Mouse (Mus musculus): ENCODE measurements around the gene Nr5a1. TPM values are rescaled to one million over a fixed set of nuclear protein-coding genes. Genes with fewer than 3 reads are reported as not detected.

Gene Nr5a1
- polyA plus RNA-seq, 1 experiment from 2014 or later = 0.07 TPM

DNA sequence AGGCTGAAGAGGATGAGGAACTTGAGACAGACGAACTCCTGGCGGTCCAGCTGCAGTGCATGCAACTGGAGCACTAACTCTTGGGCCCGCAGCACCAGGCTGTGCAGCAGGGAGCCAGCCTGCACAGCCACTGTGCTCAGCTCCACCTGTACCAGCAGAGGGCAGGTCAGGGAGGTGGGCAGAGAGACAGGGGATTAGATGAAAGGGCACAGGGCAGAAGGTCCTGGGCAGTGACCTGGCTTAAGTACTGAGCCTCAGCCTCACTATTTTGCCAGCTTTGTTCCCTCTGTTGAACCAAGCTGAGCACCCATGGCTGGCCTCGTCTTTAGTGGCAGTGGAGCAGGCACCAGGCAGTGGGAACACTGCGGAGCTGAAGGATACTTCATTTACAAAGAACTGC is 14.2 kb downstream of the Nr5a1 start:
- no peak overlapping the region for H3K4me3 ChIP-seq
- peaks cover 77% of the 10 kb centered on the region for H3K27me3 ChIP-seq
- H3K9me3 ChIP-seq = no peaks in the 10 kb centered on the region
- H3K9ac ChIP-seq = no peak overlapping the region
- 66% methylated on average over 5 of the region's 5 CpGs for WGBS
- no peak overlapping the region for H3K27ac ChIP-seq
- ATAC-seq (ENCODE audit: insufficient number of reproducible peaks, insufficient read depth, low FRiP score, low TSS enrichment, low read depth) = no peak
- H3K4me2 ChIP-seq = no peak overlapping the region
- H3K36me3 ChIP-seq = no peaks in the 10 kb centered on the region
- H3K4me1 ChIP-seq = peaks cover 3% of the 10 kb centered on the region; the same call in 1 of the 2 replicates

DNA sequence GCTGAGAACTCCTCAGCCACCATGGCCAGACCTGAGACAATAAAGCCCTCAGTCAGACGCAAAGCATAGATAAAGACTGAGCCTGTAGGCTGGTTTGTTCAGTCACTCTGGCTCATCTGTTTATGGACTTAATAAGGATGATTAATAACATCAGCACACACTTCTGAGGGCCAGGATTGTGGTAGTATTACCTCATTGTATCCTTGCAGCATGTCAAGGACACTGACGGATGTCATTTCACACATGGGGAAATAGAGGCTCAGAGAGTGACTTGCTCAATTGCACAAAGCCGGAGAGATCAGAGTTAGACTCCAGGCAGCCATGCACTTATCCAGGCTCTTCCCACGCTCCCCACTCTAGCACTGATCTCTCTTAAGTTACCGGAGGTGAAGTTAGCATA is 15.7 kb downstream of the Nr5a1 start:
- ATAC-seq (ENCODE audit: insufficient number of reproducible peaks, insufficient read depth, low FRiP score, low TSS enrichment, low read depth) = no peak
- 83% methylated on average over 5 of the region's 5 CpGs for WGBS
- Histone ChIP-seq H3K4me3 (no peak overlapping the region), H3K36me3 (no peaks in the 10 kb centered on the region), H3K9ac (no peak overlapping the region), H3K4me2 (no peak overlapping the region), H3K9me3 (no peaks in the 10 kb centered on the region), H3K27ac (no peak overlapping the region), H3K27me3 (peaks cover 72% of the 10 kb centered on the region), H3K4me1 (peaks cover 3% of the 10 kb centered on the region; the same call in 1 of the 2 replicates)

DNA sequence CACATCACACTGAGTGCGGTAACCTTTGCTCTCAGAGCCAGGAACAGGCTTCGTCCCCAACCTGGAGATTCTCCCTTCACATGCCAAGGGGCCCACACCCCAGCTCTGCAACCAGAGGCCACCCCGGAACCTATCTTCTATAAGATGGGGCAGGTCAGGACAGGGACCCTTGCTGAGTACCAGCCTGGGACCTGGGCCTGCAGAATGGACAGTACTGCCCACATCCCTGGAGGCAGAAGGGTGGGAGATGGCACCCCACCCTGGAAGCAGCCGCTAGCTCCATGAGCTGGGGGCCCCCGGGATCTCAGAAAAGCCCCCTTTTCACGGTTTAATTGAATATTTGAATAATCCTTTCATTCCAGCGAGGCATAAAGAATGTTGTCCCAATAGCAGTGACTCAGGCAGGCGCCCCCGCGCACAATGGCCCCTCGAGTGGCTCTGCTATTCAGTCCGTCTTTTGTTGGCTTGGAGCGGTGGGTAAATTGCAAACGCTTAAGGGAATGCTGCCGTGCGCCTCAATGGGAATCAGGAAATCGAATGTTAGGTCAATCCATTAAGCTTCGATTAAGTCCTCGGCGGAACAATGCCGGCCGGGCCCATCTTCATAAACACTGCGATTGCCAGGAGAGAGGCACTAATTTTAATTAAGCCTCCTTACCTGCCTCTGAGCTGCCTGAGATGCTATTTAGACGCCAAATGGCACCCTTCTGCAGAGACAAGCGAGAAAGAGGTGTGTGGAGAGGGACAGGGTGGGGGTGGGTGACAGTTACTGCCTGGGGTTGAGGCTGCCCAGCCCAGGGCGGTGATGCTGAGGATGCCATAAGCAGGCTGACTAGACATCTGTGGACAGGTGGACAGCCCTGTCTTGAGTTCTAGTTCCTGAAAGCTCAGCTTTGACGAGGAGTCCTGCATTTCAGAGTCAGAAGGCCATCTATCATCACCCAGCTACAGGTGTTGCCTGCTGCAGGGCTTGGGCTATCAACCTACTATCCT is 16.9 kb downstream of the Nr5a1 start:
- no peak overlapping the region for H3K4me3 ChIP-seq
- peaks cover 65% of the 10 kb centered on the region for H3K27me3 ChIP-seq
- peaks cover 3% of the 10 kb centered on the region; the same call in 1 of the 2 replicates for H3K4me1 ChIP-seq
- H3K9ac ChIP-seq = no peak overlapping the region
- no peaks in the 10 kb centered on the region for H3K36me3 ChIP-seq
- H3K27ac ChIP-seq = no peak overlapping the region
- no peak for ATAC-seq (ENCODE audit: insufficient number of reproducible peaks, insufficient read depth, low FRiP score, low TSS enrichment, low read depth)
- WGBS = 36% methylated on average over 27 of the region's 27 CpGs
- H3K4me2 ChIP-seq = no peak overlapping the region
- H3K9me3 ChIP-seq = no peaks in the 10 kb centered on the region

DNA sequence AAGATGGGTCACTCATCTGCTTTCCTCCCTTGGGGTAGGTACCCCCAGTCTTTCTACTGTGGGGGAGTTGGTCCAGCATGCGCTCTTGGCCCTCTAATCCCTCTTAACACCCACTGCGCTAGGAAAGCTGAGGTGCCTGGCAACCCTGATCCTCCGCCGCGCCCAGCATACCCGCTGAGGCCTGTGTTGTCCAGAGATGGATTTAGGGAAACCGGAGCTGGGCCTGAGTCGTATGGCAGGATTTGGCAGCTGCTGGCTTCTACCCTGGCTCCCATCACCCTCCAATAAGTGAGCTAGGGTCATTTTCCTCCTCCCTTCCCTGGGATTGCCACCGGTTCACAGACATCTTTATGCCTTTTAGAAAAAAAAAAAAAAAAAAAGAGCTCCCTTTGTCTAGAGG is 18.6 kb downstream of the Nr5a1 start:
- Histone ChIP-seq H3K4me2 (no peak overlapping the region), H3K36me3 (no peaks in the 10 kb centered on the region), H3K4me1 (peaks cover 3% of the 10 kb centered on the region; the same call in 1 of the 2 replicates), H3K9ac (no peak overlapping the region), H3K27me3 (peaks cover 56% of the 10 kb centered on the region), H3K4me3 (no peak overlapping the region), H3K9me3 (no peaks in the 10 kb centered on the region), H3K27ac (no peak overlapping the region)
- 37% methylated on average over 9 of the region's 9 CpGs for WGBS
- no peak for ATAC-seq (ENCODE audit: insufficient number of reproducible peaks, insufficient read depth, low FRiP score, low TSS enrichment, low read depth)

DNA sequence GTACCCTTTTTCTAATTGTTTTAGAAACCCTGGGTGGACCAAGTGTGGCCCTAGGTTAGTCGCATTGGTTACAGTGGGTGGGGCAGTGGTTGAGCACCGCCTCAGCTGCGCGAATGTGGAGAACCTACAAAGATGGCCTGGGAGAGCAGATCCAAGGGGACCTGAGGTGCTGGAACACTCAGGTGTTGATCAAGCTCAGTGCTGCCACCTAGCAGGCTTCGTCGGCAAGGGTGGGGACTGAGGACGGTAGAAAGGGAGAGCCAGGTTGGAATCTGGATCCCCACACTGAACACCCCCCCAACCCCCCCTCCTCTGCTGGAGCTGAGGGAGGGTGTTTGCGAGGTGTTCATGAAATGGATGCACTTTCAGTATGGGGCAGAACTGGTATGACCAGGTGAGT is 22.8 kb downstream of the Nr5a1 start:
- H3K27me3 ChIP-seq = peaks cover 44% of the 10 kb centered on the region

DNA sequence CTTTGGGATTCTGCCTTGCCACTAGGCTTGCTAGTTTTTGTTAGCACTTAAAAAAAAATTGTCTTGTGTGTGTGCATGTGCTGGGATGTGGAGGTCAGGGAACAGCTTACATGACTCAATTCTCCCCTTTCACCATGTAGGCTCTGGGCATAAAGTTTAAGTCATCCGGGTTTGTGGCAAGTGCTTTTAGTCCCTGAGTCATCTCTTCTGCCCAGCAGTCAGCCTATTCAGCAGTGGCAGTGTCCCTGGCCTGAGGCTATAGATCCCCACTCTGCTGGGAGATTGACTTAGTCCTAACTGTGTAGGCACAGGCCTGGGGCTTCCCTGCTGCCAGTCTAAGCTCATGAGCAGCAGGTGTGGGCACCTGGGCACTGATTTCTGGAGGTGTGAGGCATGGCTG is 24.5 kb downstream of the Nr5a1 start:
- H3K9me3 ChIP-seq = no peaks in the 10 kb centered on the region
- H3K27ac ChIP-seq = no peak overlapping the region
- H3K4me2 ChIP-seq = no peak overlapping the region
- H3K4me3 ChIP-seq = no peak overlapping the region
- 0 out of 2 replicates have a peak overlapping the region, but pooled peaks have one; percentile 6 for H3K9ac ChIP-seq
- H3K27me3 ChIP-seq = peaks cover 30% of the 10 kb centered on the region
- no peaks in the 10 kb centered on the region for H3K36me3 ChIP-seq
- no peak for ATAC-seq (ENCODE audit: insufficient number of reproducible peaks, insufficient read depth, low FRiP score, low TSS enrichment, low read depth)
- peaks cover 14% of the 10 kb centered on the region for H3K4me1 ChIP-seq
- 38% methylated on average over 1 of the region's 1 CpGs for WGBS

More for the DNA sequence above, 22.8 kb downstream of the Nr5a1 start:
- Histone ChIP-seq H3K9ac (no peak overlapping the region), H3K4me2 (no peak overlapping the region), H3K36me3 (no peaks in the 10 kb centered on the region), H3K27ac (no peak overlapping the region), H3K4me3 (no peak overlapping the region), H3K4me1 (peaks cover 14% of the 10 kb centered on the region), H3K9me3 (no peaks in the 10 kb centered on the region)
- ATAC-seq (ENCODE audit: insufficient number of reproducible peaks, insufficient read depth, low FRiP score, low TSS enrichment, low read depth) = no peak
- WGBS = 15% methylated on average over 8 of the region's 8 CpGs

DNA sequence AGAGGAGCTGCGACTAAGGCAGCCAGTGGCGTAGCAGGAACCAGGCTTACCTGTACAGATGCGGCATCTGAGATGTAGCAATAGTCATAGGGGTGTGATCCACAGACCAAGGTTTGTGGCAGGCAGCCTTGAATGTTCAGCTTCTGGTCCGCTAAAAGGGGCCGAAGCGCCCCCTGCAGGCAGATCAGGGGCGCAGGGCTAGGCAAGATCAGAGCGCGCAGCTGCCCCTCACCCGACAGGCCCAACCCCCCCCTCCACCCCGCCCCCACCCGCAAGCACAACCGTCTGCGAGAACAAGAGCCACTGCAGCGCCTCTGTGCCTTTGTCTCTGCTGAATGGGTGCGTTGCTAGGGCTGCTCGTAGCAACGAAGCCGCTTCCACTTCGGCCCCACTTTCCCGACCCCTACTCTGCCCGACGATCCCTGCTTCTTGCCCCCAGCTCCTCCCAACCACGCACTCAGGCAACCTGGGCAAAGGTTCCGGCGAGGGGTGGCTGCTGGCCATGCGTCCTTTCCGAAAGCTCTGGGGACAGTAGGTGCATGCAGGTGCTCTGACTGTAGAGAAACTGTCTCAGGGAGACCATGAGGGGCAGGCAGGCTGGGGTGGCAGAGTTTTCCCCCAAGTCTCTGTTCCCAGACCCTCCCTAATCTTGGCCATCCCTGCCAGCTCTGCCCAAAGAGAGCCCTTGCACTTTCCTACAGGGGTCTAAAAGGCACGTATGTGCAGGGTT is 25.4 kb downstream of the Nr5a1 start:
- H3K9me3 ChIP-seq = no peaks in the 10 kb centered on the region
- H3K27ac ChIP-seq = no peak overlapping the region
- no peaks in the 10 kb centered on the region for H3K36me3 ChIP-seq
- H3K4me1 ChIP-seq = peaks cover 14% of the 10 kb centered on the region
- H3K4me3 ChIP-seq = peak overlapping the region; percentile 37
- peak overlapping the region; percentile 63 for H3K4me2 ChIP-seq
- peaks cover 24% of the 10 kb centered on the region for H3K27me3 ChIP-seq
- 0 out of 2 replicates have a peak, but pooled peaks have one; percentile 50 for ATAC-seq (ENCODE audit: insufficient number of reproducible peaks, insufficient read depth, low FRiP score, low TSS enrichment, low read depth)
- WGBS = 3% methylated on average over 29 of the region's 29 CpGs
- peak overlapping the region; percentile 59 for H3K9ac ChIP-seq

DNA sequence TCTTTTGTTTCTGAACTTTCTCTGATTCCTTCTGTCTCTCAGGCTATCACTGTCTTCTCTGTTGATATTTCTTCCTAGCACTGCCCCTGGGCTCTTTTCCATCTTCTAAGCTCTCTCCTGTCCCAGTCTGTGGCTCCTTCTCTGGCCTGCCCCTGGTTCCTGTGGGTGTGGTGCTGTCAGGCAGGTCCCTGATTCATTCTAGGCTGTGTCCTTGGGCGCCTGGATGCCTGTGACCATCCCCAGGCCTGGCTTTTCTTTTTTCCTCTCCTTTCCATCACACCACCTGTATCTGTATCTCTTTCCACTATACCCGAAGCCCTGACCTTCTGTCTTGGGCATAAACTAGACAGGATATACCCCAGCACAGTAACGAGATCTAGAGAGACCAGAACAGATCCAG is 28.6 kb downstream of the Nr5a1 start:
- no peak overlapping the region for H3K4me2 ChIP-seq
- H3K36me3 ChIP-seq = no peaks in the 10 kb centered on the region
- H3K9ac ChIP-seq = no peak overlapping the region
- H3K9me3 ChIP-seq = no peaks in the 10 kb centered on the region
- H3K4me3 ChIP-seq = no peak overlapping the region
- H3K4me1 ChIP-seq = peaks cover 14% of the 10 kb centered on the region
- H3K27ac ChIP-seq = no peak overlapping the region
- 68% methylated on average over 3 of the region's 3 CpGs for WGBS
- no peak for ATAC-seq (ENCODE audit: insufficient number of reproducible peaks, insufficient read depth, low FRiP score, low TSS enrichment, low read depth)
- H3K27me3 ChIP-seq = peaks cover 18% of the 10 kb centered on the region

DNA sequence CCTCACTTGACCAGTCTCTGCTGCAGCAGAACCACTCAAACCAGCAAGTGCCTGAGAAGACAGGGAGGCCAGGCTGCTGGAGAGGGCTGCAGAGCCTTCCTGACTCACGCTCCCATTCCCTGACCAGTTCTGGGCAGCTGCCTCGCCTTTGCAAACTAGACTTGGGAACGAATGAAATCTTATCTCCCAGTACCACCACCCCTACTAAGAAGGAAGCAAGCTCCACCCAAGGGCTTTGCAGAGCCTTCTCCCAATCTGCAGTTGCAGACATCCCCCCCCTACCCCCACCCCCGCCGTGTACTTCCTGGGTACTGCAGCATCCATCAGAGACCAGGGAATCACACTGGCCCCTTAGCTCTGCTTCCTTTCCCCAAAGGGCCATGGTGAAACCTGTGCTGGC is 31.3 kb downstream of the Nr5a1 start:
- Histone ChIP-seq H3K4me3 (no peak overlapping the region), H3K9me3 (no peaks in the 10 kb centered on the region), H3K27ac (no peak overlapping the region), H3K9ac (no peak overlapping the region), H3K36me3 (no peaks in the 10 kb centered on the region), H3K4me2 (no peak overlapping the region), H3K27me3 (peaks cover 5% of the 10 kb centered on the region; the same call in 1 of the 2 replicates), H3K4me1 (peaks cover under 1% of the 10 kb centered on the region)
- WGBS = 86% methylated on average over 5 of the region's 5 CpGs
- ATAC-seq (ENCODE audit: insufficient number of reproducible peaks, insufficient read depth, low FRiP score, low TSS enrichment, low read depth) = no peak

DNA sequence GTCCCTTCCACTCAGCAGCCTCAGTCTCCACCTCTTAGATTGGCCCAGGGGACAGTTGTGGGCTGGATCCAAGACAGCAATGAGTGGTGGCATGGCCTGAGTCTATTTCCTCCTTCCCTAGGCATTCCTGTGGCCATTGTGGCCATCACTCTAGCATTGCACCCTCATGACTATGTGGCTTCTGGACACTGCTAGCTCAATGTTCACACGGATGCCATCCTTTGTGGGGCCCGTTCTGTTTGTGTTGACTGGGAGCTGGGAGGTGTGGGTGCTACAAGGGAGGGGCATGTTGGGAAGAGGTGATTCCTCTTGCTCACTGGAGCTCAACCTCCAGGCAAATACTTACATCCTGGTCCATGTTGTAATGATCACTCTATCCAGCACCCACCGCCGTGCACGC is 32.1 kb downstream of the Nr5a1 start:
- no peak overlapping the region for H3K4me2 ChIP-seq
- no peaks in the 10 kb centered on the region for H3K36me3 ChIP-seq
- H3K9ac ChIP-seq = no peak overlapping the region
- H3K4me3 ChIP-seq = no peak overlapping the region
- no peaks in the 10 kb centered on the region for H3K4me1 ChIP-seq
- H3K27me3 ChIP-seq = 0 out of 2 replicates have a peak, but pooled peaks cover 1% of the 10 kb centered on the region
- no peaks in the 10 kb centered on the region for H3K9me3 ChIP-seq
- 84% methylated on average over 5 of the region's 5 CpGs for whole genome bisulfite sequencing
- no peak overlapping the region for H3K27ac ChIP-seq
- ATAC-seq (ENCODE audit: insufficient number of reproducible peaks, insufficient read depth, low FRiP score, low TSS enrichment, low read depth) = 0 out of 2 replicates have a peak, but pooled peaks have one; percentile 12

DNA sequence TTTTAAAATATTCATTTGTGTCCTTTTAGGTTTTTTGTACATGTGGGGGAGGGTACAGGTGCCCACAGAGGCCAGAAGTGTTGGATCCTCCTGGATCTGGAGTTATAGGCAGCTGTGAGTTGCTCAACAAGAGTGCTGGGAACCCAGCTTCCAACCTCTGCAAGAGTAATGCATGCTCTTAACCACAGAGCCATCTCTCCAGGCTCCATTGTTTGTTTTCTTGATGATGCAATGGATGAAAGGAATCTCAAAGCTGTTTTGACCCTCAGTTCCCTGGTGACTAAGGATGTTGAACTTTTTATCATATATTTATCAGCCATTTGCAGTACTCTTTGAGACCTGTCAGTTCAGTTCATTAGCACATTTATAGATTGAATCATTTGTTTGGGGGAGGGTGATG is 35.4 kb downstream of the Nr5a1 start:
- Histone ChIP-seq H3K4me3 (no peak overlapping the region), H3K27ac (no peak overlapping the region), H3K9me3 (no peaks in the 10 kb centered on the region), H3K4me1 (no peaks in the 10 kb centered on the region), H3K27me3 (0 out of 2 replicates have a peak, but pooled peaks cover 5% of the 10 kb centered on the region), H3K36me3 (no peaks in the 10 kb centered on the region), H3K9ac (no peak overlapping the region), H3K4me2 (no peak overlapping the region)
- ATAC-seq (ENCODE audit: insufficient number of reproducible peaks, insufficient read depth, low FRiP score, low TSS enrichment, low read depth) = no peak

All from embryonic facial prominence, embryonic 13.5 days (tissue).